In genomic region chr6:42790247-42790948, GRCm38 (mm10) we compare ENCODE assay signal across 15 mouse cellular contexts. TPM values are rescaled to one million over a fixed set of nuclear protein-coding genes. Genes with fewer than 3 reads are reported as not detected.
DNase-seq lines count a peak whose midpoint lies in the region; ATAC-seq and TF ChIP-seq lines count a peak whose summit lies in the region.
"Had no signal": no experiment of that assay in that cellular context is flagged by ENCODE, and none has a peak within 500 bp of the region (broad histone marks: within the 10 kb centered on the region; RNA-seq: fewer than 3 reads in every experiment).

No protein-coding gene starts in this region.

- no peaks in the 10 kb centered on the region for H3K4me1 ChIP-seq in intestine, postnatal 0 days (replicated peaks; ENCODE audit: control insufficient read depth, insufficient read depth, low read length)
- no peaks in the 10 kb centered on the region for H3K4me1 ChIP-seq in intestine, embryonic 15.5 days (replicated peaks)
- no peaks in the 10 kb centered on the region for H3K4me1 ChIP-seq in midbrain, embryonic 14.5 days (ENCODE audit: control insufficient read depth, insufficient read depth, low read length)
- H3K4me1 ChIP-seq in thymus, adult 2 months (replicated peaks; ENCODE audit: control insufficient read depth, insufficient read depth, low read length), result no peaks in the 10 kb centered on the region

- no peaks in the 10 kb centered on the region for H3K9me3 ChIP-seq in intestine, postnatal 0 days (ENCODE audit: control insufficient read depth)
- no peaks in the 10 kb centered on the region for H3K9me3 ChIP-seq in intestine, embryonic 15.5 days
- H3K9me3 ChIP-seq in midbrain, embryonic 14.5 days (ENCODE audit: control insufficient read depth, low read length), result no peaks in the 10 kb centered on the region

- H3K27me3 ChIP-seq in intestine, postnatal 0 days (replicated peaks; ENCODE audit: control insufficient read depth, insufficient read depth, low read length), result no peaks in the 10 kb centered on the region
- H3K27me3 ChIP-seq in intestine, embryonic 15.5 days (replicated peaks), result no peaks in the 10 kb centered on the region
- peaks cover 29% of the 10 kb centered on the region for H3K27me3 ChIP-seq in Patski
- no peaks in the 10 kb centered on the region for H3K27me3 ChIP-seq in midbrain, embryonic 14.5 days (ENCODE audit: control insufficient read depth, insufficient read depth, low read length)
- H3K27me3 ChIP-seq in thymus, adult 2 months (ENCODE audit: control insufficient read depth, insufficient read depth, low read length), result no peaks in the 10 kb centered on the region

- TF ChIP-seq CTCF in intestine, postnatal 0 days (IDR thresholded peaks at IDR 0.05; ENCODE audit: low read depth), result peak; percentile 20; the same call in 1 of the 2 replicates
- peak; percentile 22 for TF ChIP-seq CTCF in Patski (IDR thresholded peaks at IDR 0.05)
- TF ChIP-seq CTCF in thymus, adult 2 months (IDR thresholded peaks at IDR 0.05; ENCODE audit: borderline replicate concordance, control insufficient read depth, extremely low read depth, insufficient read depth, low read length, poor library complexity), result no peak

- no peak overlapping the region for H3K4me2 ChIP-seq in intestine, postnatal 0 days (replicated peaks; ENCODE audit: low read depth)
- no peak overlapping the region for H3K4me2 ChIP-seq in intestine, embryonic 15.5 days (replicated peaks)
- H3K4me2 ChIP-seq in midbrain, embryonic 14.5 days (ENCODE audit: low read length), result no peak overlapping the region

- POLR2A ChIA-PET in Patski (lab: Charles Lee), result no interaction called here

- no peak overlapping the region for H3K9ac ChIP-seq in intestine, postnatal 0 days (ENCODE audit: low read depth, low read length)
- H3K9ac ChIP-seq in intestine, embryonic 15.5 days, result no peak overlapping the region
- H3K9ac ChIP-seq in midbrain, embryonic 14.5 days (replicated peaks; ENCODE audit: low read length), result no peak overlapping the region

- DNase-seq in Patski (ENCODE audit: low read depth, low spot score), result no peak
- DNase-seq in midbrain, embryonic 14.5 days, result peak; percentile 2
- DNase-seq in layer of hippocampus, adult 9-11 months, result no peak
- DNase-seq in cerebellum, postnatal 4 days (ENCODE audit: low spot score in 2 of 2), result no peak
- no peak for DNase-seq in thymus, adult 2 months
- DNase-seq: cerebellum, postnatal 36 days; left cerebral cortex, postnatal 4 days had no signal

- CTCF ChIA-PET in Patski (lab: Charles Lee), result no interaction called here

- no peak overlapping the region for H3K27ac ChIP-seq in intestine, postnatal 0 days (ENCODE audit: low read depth, low read length)
- no peak overlapping the region for H3K27ac ChIP-seq in intestine, embryonic 15.5 days
- H3K27ac ChIP-seq in midbrain, embryonic 14.5 days (replicated peaks; ENCODE audit: low read depth, low read length), result peak overlapping the region; percentile 60
- no peak overlapping the region for H3K27ac ChIP-seq in thymus, adult 2 months (ENCODE audit: control insufficient read depth, insufficient read depth, low read length)

- no peak for ATAC-seq in intestine, postnatal 0 days
- ATAC-seq in intestine, embryonic 15.5 days, result no peak
- no peak for ATAC-seq in Patski
- ATAC-seq in granulocyte monocyte progenitor cell, adult 5-6 weeks (replicated peaks; ENCODE audit: poor library complexity, severe bottlenecking), result peak; percentile 33; the same call in 1 of the 2 replicates
- ATAC-seq in midbrain, embryonic 14.5 days (ENCODE audit: low FRiP score, low TSS enrichment), result peak; percentile 51; the same call in 1 of the 2 replicates

- TF ChIP-seq POLR2A in thymus, adult 2 months (IDR thresholded peaks at IDR 0.05; ENCODE audit: control insufficient read depth, extremely low read depth, insufficient read depth, low read length, poor library complexity), result no peak

- in situ Hi-C loops in Patski (cut with MboI; ENCODE audit: low pct_unique_long_range_greater_than_20kb), result no loop called here

- WGBS in intestine, postnatal 0 days, result 48% methylated on average over 4 of the region's 4 CpGs
- WGBS in intestine, embryonic 15.5 days, result 43% methylated on average over 4 of the region's 4 CpGs
- 45% methylated on average over 4 of the region's 4 CpGs for WGBS in midbrain, embryonic 14.5 days
- WGBS in thymus, adult 2 months, result 53% methylated on average over 4 of the region's 4 CpGs

- H3K36me3 ChIP-seq in intestine, postnatal 0 days (ENCODE audit: control insufficient read depth, insufficient read depth), result no peaks in the 10 kb centered on the region
- H3K36me3 ChIP-seq in intestine, embryonic 15.5 days, result no peaks in the 10 kb centered on the region
- no peaks in the 10 kb centered on the region for H3K36me3 ChIP-seq in midbrain, embryonic 14.5 days (ENCODE audit: control insufficient read depth, insufficient read depth, low read length)
- H3K36me3 ChIP-seq in thymus, adult 2 months (ENCODE audit: control insufficient read depth, insufficient read depth, low read length), result no peaks in the 10 kb centered on the region

- no peak overlapping the region for H3K4me3 ChIP-seq in intestine, postnatal 0 days (ENCODE audit: low read depth, low read length)
- no peak overlapping the region for H3K4me3 ChIP-seq in intestine, embryonic 15.5 days (replicated peaks)
- no peak overlapping the region for H3K4me3 ChIP-seq in midbrain, embryonic 14.5 days (replicated peaks; ENCODE audit: low read depth, low read length)
- no peak overlapping the region for H3K4me3 ChIP-seq in thymus, adult 2 months (ENCODE audit: control insufficient read depth, insufficient read depth, low read length)

RNA-seq across cellular contexts. Expression of gene Olfr452, which starts 5.5 kb away (rescaled TPM):
- polyA plus RNA-seq in intestine, postnatal 0 days (2015; fragmentation: Nextera tagmentation; extraction: Ambion mirVana), result not detected in 2 replicates
- not detected in 2 replicates for polyA plus RNA-seq in intestine, embryonic 15.5 days (2015; fragmentation: Nextera tagmentation; extraction: Ambion mirVana)
- polyA plus RNA-seq in Patski (2021), result not detected
- total RNA-seq in granulocyte monocyte progenitor cell, adult 5-6 weeks (2014; fragmentation: Nextera tagmentation), result not detected in 2 replicates
- total RNA-seq in granulocyte monocyte progenitor cell, adult 5-6 weeks (2017), result not detected in 2 replicates
- not detected in 2 replicates for polyA plus RNA-seq in midbrain, embryonic 14.5 days (2014; fragmentation: Nextera tagmentation; extraction: Ambion mirVana)
- polyA plus RNA-seq in thymus, adult 2 months (2012; rRNA removed), result not detected in 2 replicates
- total RNA-seq: hematopoietic stem cell, adult 5-6 weeks; left cerebral cortex, postnatal 4 days had no signal
- polyA plus RNA-seq: large intestine, adult 2 months; liver, embryonic 16.5 days; stomach, embryonic 14.5 days; urinary bladder, adult 2 months had no signal

RNA-seq across cellular contexts. Expression of gene Olfr450, which starts 21.3 kb away (rescaled TPM):
- not detected in 2 replicates for polyA plus RNA-seq in intestine, postnatal 0 days (2015; fragmentation: Nextera tagmentation; extraction: Ambion mirVana)
- polyA plus RNA-seq in intestine, embryonic 15.5 days (2015; fragmentation: Nextera tagmentation; extraction: Ambion mirVana), result not detected in 2 replicates
- not detected for polyA plus RNA-seq in Patski (2021)
- total RNA-seq in granulocyte monocyte progenitor cell, adult 5-6 weeks (2014; fragmentation: Nextera tagmentation), result not detected in 2 replicates
- total RNA-seq in granulocyte monocyte progenitor cell, adult 5-6 weeks (2017), result not detected in 2 replicates
- polyA plus RNA-seq in midbrain, embryonic 14.5 days (2014; fragmentation: Nextera tagmentation; extraction: Ambion mirVana), result not detected in 2 replicates
- not detected in 2 replicates for polyA plus RNA-seq in thymus, adult 2 months (2012; rRNA removed)
- total RNA-seq: hematopoietic stem cell, adult 5-6 weeks; left cerebral cortex, postnatal 4 days had no signal
- polyA plus RNA-seq: large intestine, adult 2 months; liver, embryonic 16.5 days; stomach, embryonic 14.5 days; urinary bladder, adult 2 months had no signal

RNA-seq across cellular contexts. Expression of gene Olfr38, which starts 34.2 kb away (rescaled TPM):
- not detected in 2 replicates for polyA plus RNA-seq in intestine, postnatal 0 days (2015; fragmentation: Nextera tagmentation; extraction: Ambion mirVana)
- not detected in 2 replicates for polyA plus RNA-seq in intestine, embryonic 15.5 days (2015; fragmentation: Nextera tagmentation; extraction: Ambion mirVana)
- not detected for polyA plus RNA-seq in Patski (2021)
- not detected in 2 replicates for total RNA-seq in granulocyte monocyte progenitor cell, adult 5-6 weeks (2014; fragmentation: Nextera tagmentation)
- total RNA-seq in granulocyte monocyte progenitor cell, adult 5-6 weeks (2017), result not detected in 2 replicates
- polyA plus RNA-seq in midbrain, embryonic 14.5 days (2014; fragmentation: Nextera tagmentation; extraction: Ambion mirVana), result not detected in 2 replicates
- polyA plus RNA-seq in thymus, adult 2 months (2012; rRNA removed), result not detected in 2 replicates
- total RNA-seq: hematopoietic stem cell, adult 5-6 weeks; left cerebral cortex, postnatal 4 days had no signal
- polyA plus RNA-seq: large intestine, adult 2 months; liver, embryonic 16.5 days; stomach, embryonic 14.5 days; urinary bladder, adult 2 months had no signal

RNA-seq across cellular contexts. Expression of gene Olfr449, which starts 43.8 kb away (rescaled TPM):
- polyA plus RNA-seq in intestine, postnatal 0 days (2015; fragmentation: Nextera tagmentation; extraction: Ambion mirVana), result not detected in 2 replicates
- polyA plus RNA-seq in intestine, embryonic 15.5 days (2015; fragmentation: Nextera tagmentation; extraction: Ambion mirVana), result not detected in 2 replicates
- not detected for polyA plus RNA-seq in Patski (2021)
- not detected in 2 replicates for total RNA-seq in granulocyte monocyte progenitor cell, adult 5-6 weeks (2014; fragmentation: Nextera tagmentation)
- total RNA-seq in granulocyte monocyte progenitor cell, adult 5-6 weeks (2017), result not detected in 2 replicates
- polyA plus RNA-seq in midbrain, embryonic 14.5 days (2014; fragmentation: Nextera tagmentation; extraction: Ambion mirVana), result not detected in 2 replicates
- polyA plus RNA-seq in thymus, adult 2 months (2012; rRNA removed), result not detected in 2 replicates
- total RNA-seq: hematopoietic stem cell, adult 5-6 weeks; left cerebral cortex, postnatal 4 days had no signal
- polyA plus RNA-seq: large intestine, adult 2 months; liver, embryonic 16.5 days; stomach, embryonic 14.5 days; urinary bladder, adult 2 months had no signal

RNA-seq across cellular contexts. Expression of gene Olfr453, which starts 51.2 kb away (rescaled TPM):
- not detected in 2 replicates for polyA plus RNA-seq in intestine, postnatal 0 days (2015; fragmentation: Nextera tagmentation; extraction: Ambion mirVana)
- polyA plus RNA-seq in intestine, embryonic 15.5 days (2015; fragmentation: Nextera tagmentation; extraction: Ambion mirVana), result not detected in 2 replicates
- polyA plus RNA-seq in Patski (2021), result not detected
- not detected in 2 replicates for total RNA-seq in granulocyte monocyte progenitor cell, adult 5-6 weeks (2014; fragmentation: Nextera tagmentation)
- total RNA-seq in granulocyte monocyte progenitor cell, adult 5-6 weeks (2017), result not detected in 2 replicates
- not detected in 2 replicates for polyA plus RNA-seq in midbrain, embryonic 14.5 days (2014; fragmentation: Nextera tagmentation; extraction: Ambion mirVana)
- not detected in 2 replicates for polyA plus RNA-seq in thymus, adult 2 months (2012; rRNA removed)
- total RNA-seq: hematopoietic stem cell, adult 5-6 weeks; left cerebral cortex, postnatal 4 days had no signal
- polyA plus RNA-seq: large intestine, adult 2 months; liver, embryonic 16.5 days; stomach, embryonic 14.5 days; urinary bladder, adult 2 months had no signal

Comparison
In these comparisons a context has a peak if more than half of its experiments do, and no peak if none do; other contexts are left out.
1. ATAC-seq: peak in granulocyte monocyte progenitor cell, adult 5-6 weeks (single experiment) and midbrain, embryonic 14.5 days (single experiment); none in intestine, postnatal 0 days (single experiment), intestine, embryonic 15.5 days (single experiment) and Patski (single experiment).